Mouse (Mus musculus) bone marrow macrophage, adult 2 months (primary cell): ENCODE measurements around the gene Pard3.

ENCODE experiments used
- CTCF ChIP-seq: IDR thresholded peaks from 2 replicates; pipeline ENCODE4 v1.5.1; 2012; ENCODE audit warnings: low read depth, mild to moderate bottlenecking, low read length, moderate library complexity
- POLR2A ChIP-seq: IDR thresholded peaks from 2 replicates; pipeline ENCODE4 v1.6.1; 2012; ENCODE audit warnings: mild to moderate bottlenecking, low read depth, low read length, borderline replicate concordance

DNA sequence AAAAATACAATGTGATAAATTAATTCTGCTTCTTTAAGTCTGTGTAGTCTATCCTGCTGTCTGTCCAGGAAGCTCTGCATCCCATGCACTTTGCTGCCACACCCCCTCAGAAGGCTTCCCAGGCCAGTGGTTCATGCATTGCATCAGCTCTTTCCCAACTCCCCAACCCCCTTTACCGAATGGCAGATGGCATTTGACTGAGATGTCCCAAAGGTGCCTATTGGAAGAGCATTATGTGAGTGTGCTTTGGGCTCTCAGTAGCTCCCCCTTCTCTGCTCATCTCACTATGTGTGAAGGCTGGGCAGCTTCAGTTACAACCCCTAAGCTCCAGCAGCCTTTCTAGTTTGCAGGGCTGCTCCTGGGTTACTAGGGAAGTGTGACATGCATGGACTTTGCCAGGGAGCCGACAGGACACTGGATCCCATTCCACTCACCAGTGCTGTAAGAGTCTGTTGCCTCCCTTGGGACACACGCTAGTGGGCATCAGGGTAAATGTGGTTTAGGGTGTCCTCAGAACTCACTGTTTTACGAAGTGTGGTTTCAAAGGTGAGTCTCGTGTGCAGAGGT is 9.4 kb downstream of the Pard3 start:
- TF ChIP-seq POLR2A = no peak
- TF ChIP-seq CTCF = no peak
